Mouse (Mus musculus) bone marrow, adult 2 months (tissue): Measurements from ENCODE around the gene Adgrv1.

Experiments used
- CTCF ChIP-seq: fragments of 200-500 bp; IDR thresholded peaks from 2 replicates; pipeline ENCODE4 v1.5.1; 2011; ENCODE audit warnings: low read length, control low read depth; ENCODE audit not compliant: control insufficient read depth, insufficient read depth
- POLR2A ChIP-seq: fragments of 200-500 bp; IDR thresholded peaks from 2 replicates; pipeline ENCODE4 v1.6.1; 2011; ENCODE audit warnings: low read depth, mild to moderate bottlenecking, control low read depth, low read length, borderline replicate concordance; ENCODE audit not compliant: control insufficient read depth

- no peak for TF ChIP-seq POLR2A
- no peak for TF ChIP-seq CTCF
These were observed 368.5 kb downstream of the Adgrv1 start for GRCm38 (mm10) chr13:81264465-81264864.
